Mouse (Mus musculus): ENCODE measurements at regions not wholly inside any gene's neighbourhood (a gene's known extent, or its start where the extent isn't known, plus 50 kb on each side); places are given as distances from the start of the nearest gene placed in this dataset.

- DNase-seq (ENCODE audit: low read depth, low spot score): no peak
These were observed 57.1 kb upstream of the Mbip start for GRCm38 (mm10) chr12:56402844-56403243.

GRCm38 (mm10) chr12:56402137-56402536 is 56.4 kb upstream of the Mbip start:
- no peak for DNase-seq (ENCODE audit: low read depth, low spot score)
